In genomic region chr11:36341799-36342198, GRCm38 (mm10) we compare ENCODE assay signal across 28 mouse cellular contexts.
DNase-seq lines count a peak whose midpoint lies in the region; TF ChIP-seq lines count a peak whose summit lies in the region.
"Had no signal": no experiment of that assay in that cellular context is flagged by ENCODE, and none has a peak within 500 bp of the region (broad histone marks: within the 10 kb centered on the region; RNA-seq: fewer than 3 reads in every experiment).

No protein-coding gene starts in this region.

- DNase-seq in left cerebral cortex, adult 9 months (ENCODE audit: low spot score in 2 of 2), result peak; percentile 26 to 52
- DNase-seq in left cerebral cortex, adult 2 months (ENCODE audit: extremely low spot score in 1 of 2, low spot score in 2 of 2), result no peak
- DNase-seq in right cerebral cortex, postnatal 36 days (ENCODE audit: low spot score in 2 of 2), result peak; percentile 22 to 43
- no peak for DNase-seq in right cerebral cortex, postnatal 4 days
- DNase-seq in layer of hippocampus, adult 9-11 months, result peak; percentile 80
- DNase-seq in cerebellum, adult 18-20 months, result no peak
- DNase-seq: adrenal gland, adult 2 months; adrenal gland, postnatal 36 days; B cell, adult 2 months; cerebellum, adult 8-10 months; cerebellum, postnatal 25 days; forebrain, postnatal 0 days; gastrocnemius, adult 2 months; gastrocnemius, postnatal 36 days; heart, adult 18-20 months; heart, postnatal 36 days; kidney, adult 8-10 months; lung, embryonic 14.5 days; lung, postnatal 14 days had no signal

- H3K4me3 ChIP-seq in left cerebral cortex, adult 2 months, result no peak overlapping the region
- H3K4me3 ChIP-seq: embryonic facial prominence, embryonic 10.5 days; embryonic facial prominence, embryonic 15.5 days; forebrain, embryonic 12.5 days; gastrocnemius, adult 2 months; hindbrain, embryonic 12.5 days; limb, embryonic 12.5 days; liver, embryonic 15.5 days; neural tube, embryonic 12.5 days had no signal

- H3K27ac ChIP-seq in left cerebral cortex, adult 2 months, result no peak overlapping the region
- H3K27ac ChIP-seq: embryonic facial prominence, embryonic 10.5 days; embryonic facial prominence, embryonic 15.5 days; forebrain, embryonic 12.5 days; gastrocnemius, adult 2 months; hindbrain, embryonic 12.5 days; hindbrain, postnatal 0 days; kidney, postnatal 0 days; limb, embryonic 12.5 days; liver, embryonic 15.5 days; neural tube, embryonic 12.5 days had no signal

- TF ChIP-seq CTCF in left cerebral cortex, adult 2 months (IDR thresholded peaks at IDR 0.05), result no peak

- intact Hi-C loops in left cerebral cortex, adult 2 months (cut with DNase I), result no loop called here

Comparison
In these comparisons a context has a peak if more than half of its experiments do, and no peak if none do; other contexts are left out.
1. DNase-seq: peak in left cerebral cortex, adult 9 months (2 of 2), right cerebral cortex, postnatal 36 days (2 of 2) and layer of hippocampus, adult 9-11 months (single experiment); none in left cerebral cortex, adult 2 months (0 of 2), right cerebral cortex, postnatal 4 days (single experiment) and cerebellum, adult 18-20 months (0 of 2).